Mouse (Mus musculus): Measurements from ENCODE around the gene Cyth2. TPM values are rescaled to one million over a fixed set of nuclear protein-coding genes. Genes with fewer than 3 reads are reported as not detected.

Cyth2 gene
- polyA plus RNA-seq, 1 experiment = 64.7 TPM

- TF ChIP-seq POLR2A (IDR thresholded peaks at IDR 0.05; ENCODE audit: borderline replicate concordance, control insufficient read depth, low read depth, low read length) = no peak
- Histone ChIP-seq H3K27ac (ENCODE audit: control insufficient read depth, insufficient read depth, low read depth, low read length, poor library complexity) (no peak overlapping the region), H3K4me3 (replicated peaks; ENCODE audit: control insufficient read depth, low read depth, low read length) (no peak overlapping the region), H3K4me1 (ENCODE audit: control insufficient read depth, insufficient read depth, low read length) (peaks cover 2% of the 10 kb centered on the region)
- 21% methylated on average over 17 of the region's 17 CpGs for WGBS
These were observed 27.5 kb downstream of the Cyth2 start for GRCm38 (mm10) chr7:45786661-45787413.

- H3K4me1 ChIP-seq (ENCODE audit: control insufficient read depth, insufficient read depth, low read length) = peaks cover 2% of the 10 kb centered on the region
- no peak for TF ChIP-seq POLR2A (IDR thresholded peaks at IDR 0.05; ENCODE audit: borderline replicate concordance, control insufficient read depth, low read depth, low read length)
- TF ChIP-seq CTCF (IDR thresholded peaks at IDR 0.05; ENCODE audit: control insufficient read depth, insufficient read depth, low read length) = no peak
- no peak overlapping the region for H3K4me3 ChIP-seq (replicated peaks; ENCODE audit: control insufficient read depth, low read depth, low read length)
- no peak overlapping the region for H3K27ac ChIP-seq (ENCODE audit: control insufficient read depth, insufficient read depth, low read depth, low read length, poor library complexity)
- 8% methylated on average over 14 of the region's 14 CpGs for WGBS
These were observed 28.2 kb downstream of the Cyth2 start for GRCm38 (mm10) chr7:45786136-45786578.

- peaks cover 2% of the 10 kb centered on the region for H3K4me1 ChIP-seq (ENCODE audit: control insufficient read depth, insufficient read depth, low read length)
- H3K27ac ChIP-seq (ENCODE audit: control insufficient read depth, insufficient read depth, low read depth, low read length, poor library complexity) = no peak overlapping the region
- TF ChIP-seq POLR2A (IDR thresholded peaks at IDR 0.05; ENCODE audit: borderline replicate concordance, control insufficient read depth, low read depth, low read length) = no peak
- TF ChIP-seq CTCF (IDR thresholded peaks at IDR 0.05; ENCODE audit: control insufficient read depth, insufficient read depth, low read length) = no peak
- WGBS = 3% methylated on average over 40 of the region's 42 CpGs
- H3K4me3 ChIP-seq (replicated peaks; ENCODE audit: control insufficient read depth, low read depth, low read length) = no peak overlapping the region
These were observed 28.8 kb downstream of the Cyth2 start for GRCm38 (mm10) chr7:45785388-45786135.

GRCm38 (mm10) chr7:45784524-45785372 lies 29.6 kb downstream of the Cyth2 start, which contains the start of gene Sult2b1:
TSS of gene Sult2b1 (minus strand) at chr7:45784669.
- Histone ChIP-seq H3K4me1 (ENCODE audit: control insufficient read depth, insufficient read depth, low read length) (peaks cover 2% of the 10 kb centered on the region), H3K4me3 (replicated peaks; ENCODE audit: control insufficient read depth, low read depth, low read length) (peak within 1 kb of the TSS; percentile 68), H3K27ac (ENCODE audit: control insufficient read depth, insufficient read depth, low read depth, low read length, poor library complexity) (no peak within 1 kb of the TSS)
- TF ChIP-seq POLR2A (IDR thresholded peaks at IDR 0.05; ENCODE audit: borderline replicate concordance, control insufficient read depth, low read depth, low read length) (no peak), CTCF (IDR thresholded peaks at IDR 0.05; ENCODE audit: control insufficient read depth, insufficient read depth, low read length) (no peak)
- 27% methylated on average over 20 of the region's 20 CpGs for WGBS

- H3K4me1 ChIP-seq (ENCODE audit: control insufficient read depth, insufficient read depth, low read length) = peaks cover 2% of the 10 kb centered on the region
- H3K27ac ChIP-seq (ENCODE audit: control insufficient read depth, insufficient read depth, low read depth, low read length, poor library complexity) = no peak within 1 kb of the TSS
- TF ChIP-seq CTCF (IDR thresholded peaks at IDR 0.05; ENCODE audit: control insufficient read depth, insufficient read depth, low read length) = no peak
- H3K4me3 ChIP-seq (replicated peaks; ENCODE audit: control insufficient read depth, low read depth, low read length) = peak within 1 kb of the TSS; percentile 68
- 1% methylated on average over 38 of the region's 38 CpGs for WGBS
These were observed 30.8 kb downstream of the Cyth2 start, which contains the start of gene Lmtk3 for GRCm38 (mm10) chr7:45783511-45784091. TSS of gene Lmtk3 (plus strand) at chr7:45783738.

- Histone ChIP-seq H3K4me3 (replicated peaks; ENCODE audit: control insufficient read depth, low read depth, low read length) (no peak overlapping the region), H3K27ac (ENCODE audit: control insufficient read depth, insufficient read depth, low read depth, low read length, poor library complexity) (no peak overlapping the region), H3K4me1 (ENCODE audit: control insufficient read depth, insufficient read depth, low read length) (peaks cover 2% of the 10 kb centered on the region)
- no peak for TF ChIP-seq POLR2A (IDR thresholded peaks at IDR 0.05; ENCODE audit: borderline replicate concordance, control insufficient read depth, low read depth, low read length)
- TF ChIP-seq CTCF (IDR thresholded peaks at IDR 0.05; ENCODE audit: control insufficient read depth, insufficient read depth, low read length) = no peak
- WGBS = 50% methylated on average over 4 of the region's 4 CpGs
These were observed 32.1 kb downstream of the Cyth2 start for GRCm38 (mm10) chr7:45782271-45782670.

- no peak overlapping the region for H3K4me3 ChIP-seq (replicated peaks; ENCODE audit: control insufficient read depth, low read depth, low read length)
- TF ChIP-seq CTCF (IDR thresholded peaks at IDR 0.05; ENCODE audit: control insufficient read depth, insufficient read depth, low read length) (no peak), POLR2A (IDR thresholded peaks at IDR 0.05; ENCODE audit: borderline replicate concordance, control insufficient read depth, low read depth, low read length) (no peak)
- 7% methylated on average over 22 of the region's 22 CpGs for WGBS
- no peak overlapping the region for H3K27ac ChIP-seq (ENCODE audit: control insufficient read depth, insufficient read depth, low read depth, low read length, poor library complexity)
- H3K4me1 ChIP-seq (ENCODE audit: control insufficient read depth, insufficient read depth, low read length) = peaks cover 2% of the 10 kb centered on the region
These were observed 35.2 kb downstream of the Cyth2 start for GRCm38 (mm10) chr7:45779081-45779641.
